Mouse (Mus musculus) cerebellum, adult 2 months (tissue): ENCODE measurements around the gene Pigp.

ENCODE experiments used
- CTCF ChIP-seq: fragments of 200-500 bp; IDR thresholded peaks from 2 replicates; pipeline ENCODE4 v1.5.1; 2011; ENCODE audit warnings: low read depth, mild to moderate bottlenecking, control low read depth, low read length, moderate library complexity, borderline replicate concordance; ENCODE audit not compliant: insufficient read depth
- POLR2A ChIP-seq: fragments of 200-500 bp; IDR thresholded peaks from 2 replicates; pipeline ENCODE4 v1.6.1; 2011; ENCODE audit warnings: low read length, control low read depth, borderline replicate concordance; ENCODE audit not compliant: insufficient read depth

GRCm38 (mm10) chr16:94349588-94350286 is 21.9 kb downstream of the Pigp start:
- TF ChIP-seq CTCF: no peak
- TF ChIP-seq POLR2A: no peak
